Mouse (Mus musculus): ENCODE measurements around the gene Map4k2. TPM values are rescaled to one million over a fixed set of nuclear protein-coding genes. Genes with fewer than 3 reads are reported as not detected.
A peak's percentile ranks its signal among the peaks of the same experiment; 100 is the strongest.

Gene Map4k2
- polyA plus RNA-seq, 1 experiment from 2014 or later: 14.3 TPM

DNA sequence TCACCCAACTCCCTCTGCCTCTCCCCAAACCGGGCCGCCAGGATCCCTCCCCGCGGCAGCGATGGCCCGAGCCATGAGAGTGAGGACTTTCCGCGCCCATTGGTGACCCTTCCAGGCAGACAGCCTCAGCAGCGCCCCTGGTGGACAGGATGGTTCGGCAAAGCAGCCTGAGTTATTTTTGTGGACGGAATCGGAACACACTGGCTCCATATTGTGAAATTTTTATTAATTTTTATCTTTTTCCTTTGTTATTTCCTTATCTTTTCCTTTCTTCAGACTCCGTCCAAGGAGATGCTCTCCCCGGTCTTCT, 35.3 kb downstream of the Map4k2 start:
- Histone ChIP-seq H3K9me3 (ENCODE audit: control insufficient read depth, low read length) (no peaks in the 10 kb centered on the region), H3K36me3 (ENCODE audit: control insufficient read depth, insufficient read depth, low read length) (peaks cover 82% of the 10 kb centered on the region), H3K27me3 (ENCODE audit: control insufficient read depth, insufficient read depth, low read length) (no peaks in the 10 kb centered on the region), H3K4me3 (replicated peaks; ENCODE audit: low read depth, low read length) (no peak overlapping the region), H3K4me1 (ENCODE audit: control insufficient read depth, insufficient read depth, low read length) (no peaks in the 10 kb centered on the region), H3K9ac (replicated peaks; ENCODE audit: low read length) (no peak overlapping the region), H3K27ac (replicated peaks; ENCODE audit: low read depth, low read length) (no peak overlapping the region), H3K4me2 (ENCODE audit: low read length) (no peak overlapping the region)
- DNase-seq (peak; percentile 70), ATAC-seq (ENCODE audit: low FRiP score, low TSS enrichment) (no peak)
- 70% methylated on average over 14 of the region's 14 CpGs for whole genome bisulfite sequencing

DNA sequence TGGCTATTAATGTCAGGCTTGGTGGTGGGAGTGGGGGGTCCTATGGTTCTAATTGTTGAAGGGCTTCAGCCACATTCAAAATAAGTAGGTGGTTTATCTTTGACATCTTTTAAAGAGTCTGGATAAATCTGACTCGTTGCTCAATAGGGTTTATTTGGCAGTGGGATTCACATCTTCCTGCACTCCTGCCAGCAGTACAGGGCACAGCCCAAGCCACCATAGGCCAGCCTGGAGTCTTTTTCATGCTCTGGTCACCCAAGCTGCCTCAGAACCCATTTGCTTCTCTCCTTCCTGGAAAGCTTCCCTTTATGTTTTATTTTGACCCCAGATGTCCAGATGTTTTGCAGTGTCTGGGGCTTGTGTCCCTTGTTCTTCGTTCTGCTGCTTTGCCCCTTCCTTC, 35.7 kb downstream of the Map4k2 start:
- H3K9ac ChIP-seq (replicated peaks; ENCODE audit: low read length): no peak overlapping the region
- ATAC-seq (ENCODE audit: low FRiP score, low TSS enrichment): no peak

DNA sequence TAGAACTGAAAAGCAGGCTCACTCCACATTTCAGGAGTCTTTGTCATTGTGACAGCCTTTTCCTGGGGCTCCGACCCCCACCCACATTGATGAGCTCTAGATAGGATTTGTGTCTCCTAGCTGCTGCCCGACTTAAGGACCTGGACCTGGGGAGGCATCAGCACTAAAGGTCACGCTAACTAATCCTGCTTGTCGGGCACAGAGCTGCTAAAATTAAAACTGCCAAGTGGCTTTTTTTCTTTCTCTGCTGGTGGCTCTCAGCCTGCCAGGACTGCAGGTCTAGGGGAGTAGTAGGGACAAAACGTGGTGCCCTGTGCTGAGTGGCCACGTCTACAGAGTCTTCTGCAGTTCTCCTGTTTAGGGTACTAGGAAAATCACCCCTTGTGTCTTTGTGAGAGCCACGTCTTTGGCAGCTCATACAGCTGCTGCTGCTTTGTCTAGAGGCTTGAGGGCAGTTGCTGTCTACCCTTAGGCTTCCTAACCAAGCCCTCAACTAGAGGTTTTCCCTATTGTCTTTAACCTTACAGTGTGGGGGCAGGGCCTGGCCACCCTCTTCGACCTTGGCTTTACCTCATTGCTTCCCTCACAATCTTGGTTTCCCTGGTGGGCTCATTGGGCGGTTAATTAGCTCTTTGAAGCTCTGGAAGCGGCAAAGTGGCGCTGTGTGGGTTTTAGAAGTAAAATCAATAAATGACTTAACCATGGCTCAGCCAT, 36.5 kb downstream of the Map4k2 start:
- 61% methylated on average over 11 of the region's 11 CpGs for WGBS
- H3K9ac ChIP-seq (replicated peaks; ENCODE audit: low read length): no peak overlapping the region
- no peak overlapping the region for H3K4me3 ChIP-seq (replicated peaks; ENCODE audit: low read depth, low read length)
- no peak overlapping the region for H3K4me2 ChIP-seq (ENCODE audit: low read length)
- no peaks in the 10 kb centered on the region for H3K9me3 ChIP-seq (ENCODE audit: control insufficient read depth, low read length)
- DNase-seq: no peak
- H3K36me3 ChIP-seq (ENCODE audit: control insufficient read depth, insufficient read depth, low read length): peaks cover 69% of the 10 kb centered on the region
- ATAC-seq (ENCODE audit: low FRiP score, low TSS enrichment): no peak
- no peaks in the 10 kb centered on the region for H3K4me1 ChIP-seq (ENCODE audit: control insufficient read depth, insufficient read depth, low read length)
- H3K27ac ChIP-seq (replicated peaks; ENCODE audit: low read depth, low read length): peak overlapping the region; percentile 10; the same call in 1 of the 2 replicates
- no peaks in the 10 kb centered on the region for H3K27me3 ChIP-seq (ENCODE audit: control insufficient read depth, insufficient read depth, low read length)

More for the DNA sequence above, 35.7 kb downstream of the Map4k2 start:
- DNase-seq: no peak
- Histone ChIP-seq H3K4me3 (replicated peaks; ENCODE audit: low read depth, low read length) (no peak overlapping the region), H3K9me3 (ENCODE audit: control insufficient read depth, low read length) (no peaks in the 10 kb centered on the region), H3K27me3 (ENCODE audit: control insufficient read depth, insufficient read depth, low read length) (no peaks in the 10 kb centered on the region), H3K27ac (replicated peaks; ENCODE audit: low read depth, low read length) (no peak overlapping the region), H3K4me1 (ENCODE audit: control insufficient read depth, insufficient read depth, low read length) (no peaks in the 10 kb centered on the region), H3K4me2 (ENCODE audit: low read length) (no peak overlapping the region), H3K36me3 (ENCODE audit: control insufficient read depth, insufficient read depth, low read length) (peaks cover 78% of the 10 kb centered on the region)
- WGBS: 82% methylated on average over 2 of the region's 2 CpGs

GRCm38 (mm10) chr19:6380411-6381166, 39.7 kb downstream of the Map4k2 start:
- no peak for DNase-seq
- H3K9ac ChIP-seq (replicated peaks; ENCODE audit: low read length): no peak overlapping the region
- H3K4me2 ChIP-seq (ENCODE audit: low read length): no peak overlapping the region
- WGBS: 92% methylated on average over 9 of the region's 9 CpGs
- no peak overlapping the region for H3K27ac ChIP-seq (replicated peaks; ENCODE audit: low read depth, low read length)
- no peak for ATAC-seq (ENCODE audit: low FRiP score, low TSS enrichment)
- peaks cover 38% of the 10 kb centered on the region for H3K36me3 ChIP-seq (ENCODE audit: control insufficient read depth, insufficient read depth, low read length)
- H3K9me3 ChIP-seq (ENCODE audit: control insufficient read depth, low read length): no peaks in the 10 kb centered on the region
- 0 out of 2 replicates have a peak, but pooled peaks cover 3% of the 10 kb centered on the region for H3K4me1 ChIP-seq (ENCODE audit: control insufficient read depth, insufficient read depth, low read length)
- no peaks in the 10 kb centered on the region for H3K27me3 ChIP-seq (ENCODE audit: control insufficient read depth, insufficient read depth, low read length)
- no peak overlapping the region for H3K4me3 ChIP-seq (replicated peaks; ENCODE audit: low read depth, low read length)

DNA sequence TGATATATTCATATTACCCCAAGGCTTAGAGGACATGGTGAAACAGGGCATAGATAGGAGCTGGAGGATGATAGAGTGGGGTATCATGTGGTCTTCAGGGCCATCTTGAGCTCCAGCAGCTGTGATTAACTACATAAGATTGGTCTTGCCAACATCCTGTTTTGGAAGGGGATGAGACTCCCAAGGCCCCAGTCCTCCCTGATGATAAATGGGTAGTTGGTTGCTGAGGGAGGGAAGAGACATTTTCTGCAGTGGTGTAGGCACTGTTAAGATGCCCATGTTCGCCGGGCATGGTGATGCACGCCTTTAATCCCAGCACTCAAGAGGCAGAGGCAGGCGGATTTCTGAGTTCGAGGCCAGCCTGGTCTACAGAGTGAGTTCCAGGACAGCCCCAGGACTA, 40.3 kb downstream of the Map4k2 start:
- no peak overlapping the region for H3K9ac ChIP-seq (replicated peaks; ENCODE audit: low read length)
- H3K27ac ChIP-seq (replicated peaks; ENCODE audit: low read depth, low read length): no peak overlapping the region
- over 99% methylated on average over 5 of the region's 5 CpGs for WGBS
- H3K27me3 ChIP-seq (ENCODE audit: control insufficient read depth, insufficient read depth, low read length): no peaks in the 10 kb centered on the region
- DNase-seq (no peak), ATAC-seq (ENCODE audit: low FRiP score, low TSS enrichment) (no peak)
- peaks cover 32% of the 10 kb centered on the region for H3K36me3 ChIP-seq (ENCODE audit: control insufficient read depth, insufficient read depth, low read length)
- no peaks in the 10 kb centered on the region for H3K9me3 ChIP-seq (ENCODE audit: control insufficient read depth, low read length)
- 0 out of 2 replicates have a peak, but pooled peaks cover 3% of the 10 kb centered on the region for H3K4me1 ChIP-seq (ENCODE audit: control insufficient read depth, insufficient read depth, low read length)
- no peak overlapping the region for H3K4me3 ChIP-seq (replicated peaks; ENCODE audit: low read depth, low read length)
- no peak overlapping the region for H3K4me2 ChIP-seq (ENCODE audit: low read length)

DNA sequence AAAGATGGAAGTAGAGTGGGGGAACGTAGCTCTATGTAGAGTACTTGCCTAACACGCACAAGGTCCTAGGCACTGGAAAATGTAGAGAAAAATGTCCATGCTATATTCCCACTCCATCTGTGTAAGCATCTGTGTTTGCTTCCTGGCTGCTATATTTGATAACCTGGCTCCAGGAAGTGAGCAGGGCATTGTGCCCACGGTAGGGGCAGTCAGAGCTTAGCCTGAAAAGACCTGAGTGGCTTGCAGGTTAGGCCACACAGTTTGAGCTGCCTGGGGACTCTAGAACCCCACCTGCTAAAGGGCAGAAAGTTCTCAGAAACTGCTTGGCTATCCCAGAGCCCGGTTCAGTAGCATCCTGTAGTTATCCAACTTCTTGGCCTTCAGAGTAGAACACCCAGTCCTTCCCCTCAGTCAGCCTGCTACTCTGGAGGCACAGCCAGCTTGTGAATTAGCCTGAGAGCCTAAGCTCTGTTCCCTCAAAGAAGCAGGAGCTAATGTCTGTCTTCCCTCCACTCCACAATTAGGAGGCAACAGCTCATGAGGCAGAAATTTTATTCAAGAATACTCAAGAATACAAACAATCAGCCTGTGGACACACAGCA, 41.5 kb downstream of the Map4k2 start:
- Histone ChIP-seq H3K9ac (replicated peaks; ENCODE audit: low read length) (no peak overlapping the region), H3K27me3 (ENCODE audit: control insufficient read depth, insufficient read depth, low read length) (no peaks in the 10 kb centered on the region), H3K4me1 (ENCODE audit: control insufficient read depth, insufficient read depth, low read length) (0 out of 2 replicates have a peak, but pooled peaks cover 3% of the 10 kb centered on the region), H3K9me3 (ENCODE audit: control insufficient read depth, low read length) (no peaks in the 10 kb centered on the region), H3K4me2 (ENCODE audit: low read length) (no peak overlapping the region), H3K27ac (replicated peaks; ENCODE audit: low read depth, low read length) (no peak overlapping the region), H3K36me3 (ENCODE audit: control insufficient read depth, insufficient read depth, low read length) (peaks cover 20% of the 10 kb centered on the region), H3K4me3 (replicated peaks; ENCODE audit: low read depth, low read length) (no peak overlapping the region)
- DNase-seq (no peak), ATAC-seq (ENCODE audit: low FRiP score, low TSS enrichment) (no peak)
- WGBS: 86% methylated on average over 4 of the region's 4 CpGs

GRCm38 (mm10) chr19:6383470-6383869, 42.5 kb downstream of the Map4k2 start:
- Histone ChIP-seq H3K36me3 (ENCODE audit: control insufficient read depth, insufficient read depth, low read length) (peaks cover 10% of the 10 kb centered on the region), H3K27me3 (ENCODE audit: control insufficient read depth, insufficient read depth, low read length) (no peaks in the 10 kb centered on the region), H3K4me2 (ENCODE audit: low read length) (no peak overlapping the region), H3K4me3 (replicated peaks; ENCODE audit: low read depth, low read length) (no peak overlapping the region), H3K9me3 (ENCODE audit: control insufficient read depth, low read length) (no peaks in the 10 kb centered on the region), H3K9ac (replicated peaks; ENCODE audit: low read length) (no peak overlapping the region), H3K4me1 (ENCODE audit: control insufficient read depth, insufficient read depth, low read length) (0 out of 2 replicates have a peak, but pooled peaks cover 3% of the 10 kb centered on the region), H3K27ac (replicated peaks; ENCODE audit: low read depth, low read length) (no peak overlapping the region)
- DNase-seq (no peak), ATAC-seq (ENCODE audit: low FRiP score, low TSS enrichment) (no peak)
- WGBS: 43% methylated on average over 5 of the region's 5 CpGs

- no peak for DNase-seq
- ATAC-seq (ENCODE audit: low FRiP score, low TSS enrichment): no peak
- no peak within 1 kb of the TSS for H3K4me2 ChIP-seq (ENCODE audit: low read length)
- no peak within 1 kb of the TSS for H3K4me3 ChIP-seq (replicated peaks; ENCODE audit: low read depth, low read length)
- H3K27ac ChIP-seq (replicated peaks; ENCODE audit: low read depth, low read length): no peak within 1 kb of the TSS
- H3K27me3 ChIP-seq (ENCODE audit: control insufficient read depth, insufficient read depth, low read length): no peaks in the 10 kb centered on the region
- 0 out of 2 replicates have a peak within 1 kb of the TSS, but pooled peaks have one; percentile 9 for H3K9ac ChIP-seq (replicated peaks; ENCODE audit: low read length)
- H3K36me3 ChIP-seq (ENCODE audit: control insufficient read depth, insufficient read depth, low read length): peaks cover 4% of the 10 kb centered on the region; the same call in 1 of the 2 replicates
- WGBS: 7% methylated on average over 7 of the region's 7 CpGs
- H3K9me3 ChIP-seq (ENCODE audit: control insufficient read depth, low read length): no peaks in the 10 kb centered on the region
- 0 out of 2 replicates have a peak, but pooled peaks cover 3% of the 10 kb centered on the region for H3K4me1 ChIP-seq (ENCODE audit: control insufficient read depth, insufficient read depth, low read length)
Observed at GRCm38 (mm10) chr19:6384128-6384527, 43.2 kb downstream of the Map4k2 start, which contains the start of gene Pygm. Gene Pygm (plus strand): TSS chr19:6384399.
